Mouse (Mus musculus): ENCODE results near the gene Lyzl4. TPM values are rescaled to one million over a fixed set of nuclear protein-coding genes. Genes with fewer than 3 reads are reported as not detected.

Lyzl4 gene
- not detected in 2 replicates for polyA plus RNA-seq (2016; fragmentation: Nextera tagmentation; extraction: Ambion mirVana)

DNA sequence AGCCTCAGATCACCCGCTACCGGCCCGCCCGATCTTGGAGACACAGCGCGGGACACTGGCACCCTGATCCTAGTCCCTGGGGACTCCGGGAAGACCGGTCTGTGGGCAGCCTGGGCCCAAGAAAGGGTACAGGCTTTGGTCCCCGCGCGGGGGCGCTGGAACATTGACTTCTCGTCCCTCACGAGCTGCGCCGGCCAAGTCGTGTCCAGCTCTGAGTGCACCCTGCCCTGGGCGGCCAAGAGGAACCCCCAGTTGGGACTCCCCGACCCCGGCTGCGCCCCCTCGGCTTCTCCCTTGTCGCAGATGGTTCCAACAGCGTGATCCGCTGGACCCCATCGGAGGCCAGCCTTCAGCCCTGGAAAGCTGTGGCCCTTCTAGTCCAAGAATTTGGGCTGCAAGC lies at the start of gene Lyzl4:
Gene Lyzl4 (minus strand): TSS at position 96 of the 400 bp plus-strand sequence.
- no peaks in the 10 kb centered on the region for H3K36me3 ChIP-seq
- H3K27me3 ChIP-seq (ENCODE audit: insufficient read depth, poor library complexity, severe bottlenecking) = peaks cover 79% of the 10 kb centered on the region
- peaks cover 23% of the 10 kb centered on the region for H3K4me1 ChIP-seq (replicated peaks)
- peak within 1 kb of the TSS; percentile 78 for H3K27ac ChIP-seq
- H3K9me3 ChIP-seq = no peaks in the 10 kb centered on the region
- under 1% methylated on average over 26 of the region's 26 CpGs for WGBS
- peak within 1 kb of the TSS; percentile 62 for H3K4me3 ChIP-seq
- peak; percentile 81 for DNase-seq (ENCODE audit: low spot score)

DNA sequence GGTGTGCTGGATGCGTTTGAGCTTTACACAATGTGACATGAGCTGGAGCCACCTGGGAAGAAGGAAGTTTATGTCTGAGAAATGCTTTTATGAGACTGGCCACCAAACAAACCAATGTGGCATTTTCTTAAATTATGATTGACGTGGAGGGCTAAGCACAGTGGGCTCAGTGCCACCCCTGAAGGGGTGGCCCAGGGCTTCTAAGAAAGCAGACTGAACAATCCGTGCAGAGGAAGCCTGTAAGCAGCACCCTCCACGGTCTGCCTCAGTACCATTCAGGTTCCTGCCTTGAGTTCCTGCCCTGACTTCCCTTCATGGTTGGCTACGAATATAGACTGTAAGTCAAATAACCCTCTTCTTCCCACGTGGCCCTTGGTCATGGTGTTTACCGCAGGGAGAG lies 48.8 kb upstream of the Lyzl4 start:
- 90% methylated on average over 7 of the region's 7 CpGs for WGBS

DNA sequence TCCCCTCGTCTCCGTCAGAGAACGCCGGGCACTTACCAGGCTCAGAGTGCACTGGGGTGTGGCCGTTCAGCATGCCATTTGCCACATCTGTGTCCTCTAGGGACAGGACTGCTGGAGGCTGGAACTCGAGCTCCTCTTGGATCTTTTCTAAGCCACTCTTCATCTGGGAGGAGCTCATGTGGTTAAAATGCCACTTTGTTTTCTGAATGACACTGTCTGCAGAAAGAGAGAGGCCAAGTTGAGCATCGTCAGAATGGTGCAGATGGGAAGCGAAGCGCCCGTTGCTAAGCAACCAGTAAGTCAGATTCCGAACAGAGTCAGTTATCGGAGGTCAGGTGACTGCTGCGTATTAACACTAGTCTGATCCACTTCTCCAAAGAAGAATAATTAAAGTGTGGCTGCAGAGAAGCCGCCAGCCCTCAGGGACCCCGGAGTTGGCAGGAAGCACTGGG lies 48.3 kb upstream of the Lyzl4 start:
- peak overlapping the region; percentile 70 for H3K27ac ChIP-seq
- H3K4me1 ChIP-seq (replicated peaks) = peaks cover 14% of the 10 kb centered on the region
- DNase-seq (ENCODE audit: low spot score) = peak; percentile 24
- no peaks in the 10 kb centered on the region for H3K9me3 ChIP-seq
- 64% methylated on average over 15 of the region's 15 CpGs for WGBS
- no peaks in the 10 kb centered on the region for H3K27me3 ChIP-seq (ENCODE audit: insufficient read depth, poor library complexity, severe bottlenecking)
- H3K4me3 ChIP-seq = no peak overlapping the region
- H3K36me3 ChIP-seq = peaks cover 90% of the 10 kb centered on the region

More for the DNA sequence above, 48.8 kb upstream of the Lyzl4 start:
- Histone ChIP-seq H3K9me3 (no peaks in the 10 kb centered on the region), H3K36me3 (peaks cover 90% of the 10 kb centered on the region), H3K4me1 (replicated peaks) (peaks cover 14% of the 10 kb centered on the region), H3K27ac (peak overlapping the region; percentile 53; the same call in 1 of the 2 replicates), H3K4me3 (no peak overlapping the region), H3K27me3 (ENCODE audit: insufficient read depth, poor library complexity, severe bottlenecking) (no peaks in the 10 kb centered on the region)
- DNase-seq (ENCODE audit: low spot score) = no peak

DNA sequence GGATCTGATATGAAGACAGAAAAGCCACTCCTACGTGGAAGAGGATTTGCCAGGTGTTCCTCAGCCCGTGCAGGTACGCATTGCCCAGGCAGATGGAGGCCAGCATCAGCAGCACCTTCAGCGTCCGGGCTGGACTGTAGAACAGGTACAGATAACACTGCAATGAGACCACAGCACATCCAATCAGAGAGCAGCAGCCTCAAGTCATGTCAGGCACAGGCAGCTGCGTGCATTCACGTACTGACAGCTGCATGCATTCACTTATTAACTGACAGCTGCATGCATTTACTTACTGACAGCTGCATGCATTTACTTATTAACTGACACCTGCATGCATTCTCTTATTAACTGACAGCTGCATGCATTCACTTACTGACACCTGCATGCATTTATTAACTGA lies 42.8 kb upstream of the Lyzl4 start:
- WGBS = 81% methylated on average over 7 of the region's 7 CpGs
- peaks cover 2% of the 10 kb centered on the region for H3K4me1 ChIP-seq (replicated peaks)
- no peak overlapping the region for H3K4me3 ChIP-seq
- H3K27ac ChIP-seq = no peak overlapping the region
- H3K27me3 ChIP-seq (ENCODE audit: insufficient read depth, poor library complexity, severe bottlenecking) = no peaks in the 10 kb centered on the region
- no peak for DNase-seq (ENCODE audit: low spot score)
- peaks cover 80% of the 10 kb centered on the region for H3K36me3 ChIP-seq
- H3K9me3 ChIP-seq = no peaks in the 10 kb centered on the region

DNA sequence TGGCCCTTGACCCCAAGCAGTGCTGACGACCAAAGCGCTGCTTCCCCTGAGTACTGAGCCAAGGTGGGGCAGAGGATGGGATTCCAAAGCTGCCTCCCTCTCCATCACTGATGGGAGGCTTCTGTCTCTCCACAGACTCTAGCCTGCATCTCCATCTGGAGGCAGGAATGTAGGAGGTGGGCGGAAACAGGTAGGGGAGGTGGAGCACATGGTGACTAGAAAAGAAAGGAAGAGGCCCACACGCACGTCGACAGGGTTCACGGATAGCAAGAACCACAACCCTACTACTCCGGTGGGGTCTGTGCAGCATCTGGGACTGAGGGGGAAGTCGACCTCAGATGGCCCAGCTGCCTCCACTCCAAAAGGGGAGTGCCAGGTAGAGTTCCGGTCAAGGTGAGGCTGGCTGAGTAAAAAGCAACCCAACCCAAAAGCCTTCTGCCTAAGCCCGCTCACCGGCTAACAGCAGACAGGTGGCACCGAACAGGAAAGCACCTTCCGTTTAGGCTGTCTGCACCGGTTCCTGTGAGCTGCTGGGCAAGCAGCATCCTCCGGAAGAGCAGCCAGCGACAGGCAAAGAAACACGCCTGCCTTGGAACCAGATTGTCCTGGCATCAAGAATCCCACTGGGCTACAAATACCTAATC lies 40.3 kb upstream of the Lyzl4 start:
- peaks cover 56% of the 10 kb centered on the region for H3K36me3 ChIP-seq
- DNase-seq (ENCODE audit: low spot score) = no peak
- 78% methylated on average over 18 of the region's 18 CpGs for WGBS
- H3K4me1 ChIP-seq (replicated peaks) = no peaks in the 10 kb centered on the region
- H3K9me3 ChIP-seq = no peaks in the 10 kb centered on the region
- no peak overlapping the region for H3K27ac ChIP-seq
- no peak overlapping the region for H3K4me3 ChIP-seq
- H3K27me3 ChIP-seq (ENCODE audit: insufficient read depth, poor library complexity, severe bottlenecking) = no peaks in the 10 kb centered on the region

DNA sequence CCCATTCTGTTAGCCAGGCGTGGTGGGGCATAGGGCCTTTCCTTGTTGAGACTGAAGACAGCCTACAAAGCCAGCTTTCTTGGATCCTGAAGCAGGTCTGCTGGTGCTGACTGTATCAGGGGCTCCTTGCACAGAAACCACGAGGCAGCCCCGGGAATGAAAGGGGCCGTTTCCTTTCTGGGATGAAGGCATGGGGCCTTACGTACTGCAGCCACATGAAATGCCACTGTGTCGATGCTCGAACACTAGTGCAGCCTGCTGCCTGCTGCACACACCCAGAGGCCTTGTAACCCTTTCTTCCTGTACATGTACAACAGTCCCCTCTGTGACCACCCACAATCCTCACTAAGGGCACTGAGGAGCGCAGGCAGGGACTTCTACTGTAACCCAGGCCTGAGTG lies 39.3 kb upstream of the Lyzl4 start:
- no peaks in the 10 kb centered on the region for H3K27me3 ChIP-seq (ENCODE audit: insufficient read depth, poor library complexity, severe bottlenecking)
- H3K36me3 ChIP-seq = peaks cover 48% of the 10 kb centered on the region
- H3K27ac ChIP-seq = no peak overlapping the region
- no peak overlapping the region for H3K4me3 ChIP-seq
- 79% methylated on average over 8 of the region's 8 CpGs for whole genome bisulfite sequencing
- no peaks in the 10 kb centered on the region for H3K9me3 ChIP-seq
- 0 out of 2 replicates have a peak, but pooled peaks cover 2% of the 10 kb centered on the region for H3K4me1 ChIP-seq (replicated peaks)
- no peak for DNase-seq (ENCODE audit: low spot score)

DNA sequence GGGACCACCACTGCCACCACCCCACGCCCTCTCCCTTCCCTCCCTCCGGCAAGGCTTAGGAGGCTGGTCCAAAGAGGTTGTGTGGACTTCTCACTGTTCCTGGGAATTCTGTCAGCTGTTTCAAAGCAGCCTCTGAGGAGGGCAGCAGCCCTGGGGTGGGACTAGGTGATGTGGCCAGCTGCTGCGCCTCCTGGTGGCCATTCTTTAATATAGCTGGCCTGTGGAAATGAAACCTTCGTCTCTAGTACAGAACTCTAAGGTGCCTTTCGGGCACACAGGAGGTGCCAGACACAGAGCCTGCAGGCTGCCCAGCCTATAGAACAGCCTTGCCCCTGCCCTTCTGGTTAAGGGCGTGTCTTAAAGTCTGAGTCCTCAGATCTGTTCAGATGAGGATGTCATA lies 37.7 kb upstream of the Lyzl4 start:
- H3K36me3 ChIP-seq = peaks cover 35% of the 10 kb centered on the region
- no peak overlapping the region for H3K4me3 ChIP-seq
- WGBS = 26% methylated on average over 6 of the region's 6 CpGs
- H3K27me3 ChIP-seq (ENCODE audit: insufficient read depth, poor library complexity, severe bottlenecking) = no peaks in the 10 kb centered on the region
- no peaks in the 10 kb centered on the region for H3K9me3 ChIP-seq
- DNase-seq (ENCODE audit: low spot score) = peak; percentile 59
- 0 out of 2 replicates have a peak, but pooled peaks cover 5% of the 10 kb centered on the region for H3K4me1 ChIP-seq (replicated peaks)
- 0 out of 2 replicates have a peak overlapping the region, but pooled peaks have one; percentile 41 for H3K27ac ChIP-seq

DNA sequence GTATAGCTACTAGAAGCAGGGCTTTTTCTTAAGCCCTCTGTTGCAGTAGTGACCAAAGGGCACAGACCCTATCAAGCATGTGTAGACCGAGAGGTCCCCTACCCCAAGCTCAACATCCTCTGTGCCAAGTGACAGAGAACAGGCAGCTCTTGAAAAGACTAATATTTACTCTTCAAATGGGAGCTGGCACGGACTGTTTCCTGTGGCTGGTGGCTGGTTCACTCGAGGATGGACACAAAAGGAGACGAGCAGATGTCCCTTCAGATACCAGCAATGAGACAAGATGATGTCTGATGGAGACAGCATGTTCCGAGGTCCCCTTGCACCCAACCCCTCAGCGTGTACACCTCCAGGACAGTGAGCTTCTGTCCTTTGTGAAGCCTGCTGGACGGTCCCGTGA lies 35.6 kb upstream of the Lyzl4 start:
- H3K4me3 ChIP-seq = no peak overlapping the region
- no peaks in the 10 kb centered on the region for H3K27me3 ChIP-seq (ENCODE audit: insufficient read depth, poor library complexity, severe bottlenecking)
- H3K9me3 ChIP-seq = no peaks in the 10 kb centered on the region
- WGBS = 86% methylated on average over 8 of the region's 8 CpGs
- peaks cover 8% of the 10 kb centered on the region for H3K4me1 ChIP-seq (replicated peaks)
- DNase-seq (ENCODE audit: low spot score) = no peak
- no peak overlapping the region; the same call in 1 of the 2 replicates for H3K27ac ChIP-seq
- peaks cover 14% of the 10 kb centered on the region for H3K36me3 ChIP-seq

DNA sequence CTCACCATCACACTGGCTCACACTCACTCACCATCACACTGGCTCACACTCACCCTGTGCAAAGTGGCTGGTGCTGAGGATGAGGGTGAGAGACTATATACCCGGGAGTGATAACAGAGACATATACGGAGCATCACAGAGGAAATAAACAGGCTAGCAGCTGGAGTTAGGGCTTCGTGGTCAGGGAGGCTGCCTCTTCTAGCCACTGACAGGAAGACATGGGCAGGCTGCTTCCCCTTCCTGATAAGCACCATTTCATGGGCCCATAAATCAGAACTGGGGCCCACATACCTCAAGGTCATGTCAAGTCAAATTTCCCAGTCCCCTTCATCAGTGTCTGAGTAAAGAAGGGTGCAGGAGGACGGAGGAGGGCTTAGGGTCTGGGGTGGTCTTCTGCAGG lies 35.2 kb upstream of the Lyzl4 start:
- DNase-seq (ENCODE audit: low spot score) = no peak
- Histone ChIP-seq H3K9me3 (no peaks in the 10 kb centered on the region), H3K27ac (no peak overlapping the region), H3K4me1 (replicated peaks) (peaks cover 12% of the 10 kb centered on the region), H3K4me3 (no peak overlapping the region), H3K27me3 (ENCODE audit: insufficient read depth, poor library complexity, severe bottlenecking) (no peaks in the 10 kb centered on the region), H3K36me3 (peaks cover 10% of the 10 kb centered on the region)
- WGBS = 83% methylated on average over 4 of the region's 4 CpGs

DNA sequence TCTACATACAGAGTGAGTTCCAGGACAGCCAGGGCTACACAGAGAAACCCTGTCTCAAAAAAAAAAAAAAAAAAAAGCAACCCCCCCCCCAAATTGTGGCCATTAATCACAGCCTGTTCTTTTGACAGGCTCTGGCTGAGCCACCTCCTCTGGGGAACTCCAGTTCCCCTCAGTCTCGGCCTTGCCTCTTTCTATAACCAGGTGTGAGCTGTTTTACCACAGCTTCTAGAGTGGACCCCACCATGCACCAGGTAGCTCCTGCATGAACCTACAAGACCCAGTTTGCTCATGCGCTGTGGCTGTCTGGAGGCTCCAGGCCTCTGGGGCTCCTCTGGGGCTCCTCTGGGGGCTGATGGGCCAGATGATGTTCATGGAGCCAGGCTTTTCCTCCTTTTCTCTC lies 33.7 kb upstream of the Lyzl4 start:
- no peaks in the 10 kb centered on the region for H3K36me3 ChIP-seq
- H3K9me3 ChIP-seq = no peaks in the 10 kb centered on the region
- 92% methylated on average over 2 of the region's 2 CpGs for WGBS
- peaks cover 6% of the 10 kb centered on the region; the same call in 1 of the 2 replicates for H3K27me3 ChIP-seq (ENCODE audit: insufficient read depth, poor library complexity, severe bottlenecking)
- no peak overlapping the region for H3K27ac ChIP-seq
- H3K4me1 ChIP-seq (replicated peaks) = peaks cover 27% of the 10 kb centered on the region
- no peak overlapping the region for H3K4me3 ChIP-seq
- DNase-seq (ENCODE audit: low spot score) = no peak

DNA sequence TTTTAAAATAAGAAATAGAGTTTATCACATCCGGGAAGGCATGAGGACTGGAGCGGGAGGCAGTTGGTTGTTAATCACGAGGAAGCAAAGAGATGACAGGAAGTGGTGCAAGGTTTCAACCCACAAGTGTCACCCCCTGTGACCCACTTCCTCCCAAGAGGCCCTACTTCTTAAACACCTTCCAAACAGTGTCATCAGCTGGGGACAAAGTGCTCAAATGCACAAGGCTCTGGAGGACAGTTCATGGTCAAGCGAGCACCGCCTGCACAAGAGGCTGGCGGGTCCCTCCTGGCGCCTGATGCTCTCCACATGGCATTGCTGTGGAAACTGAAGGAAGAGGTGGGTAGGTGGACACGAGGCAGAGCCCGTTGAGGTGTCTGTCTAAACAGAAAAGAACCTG lies 33.1 kb upstream of the Lyzl4 start:
- no peak for DNase-seq (ENCODE audit: low spot score)
- no peak overlapping the region for H3K27ac ChIP-seq

DNA sequence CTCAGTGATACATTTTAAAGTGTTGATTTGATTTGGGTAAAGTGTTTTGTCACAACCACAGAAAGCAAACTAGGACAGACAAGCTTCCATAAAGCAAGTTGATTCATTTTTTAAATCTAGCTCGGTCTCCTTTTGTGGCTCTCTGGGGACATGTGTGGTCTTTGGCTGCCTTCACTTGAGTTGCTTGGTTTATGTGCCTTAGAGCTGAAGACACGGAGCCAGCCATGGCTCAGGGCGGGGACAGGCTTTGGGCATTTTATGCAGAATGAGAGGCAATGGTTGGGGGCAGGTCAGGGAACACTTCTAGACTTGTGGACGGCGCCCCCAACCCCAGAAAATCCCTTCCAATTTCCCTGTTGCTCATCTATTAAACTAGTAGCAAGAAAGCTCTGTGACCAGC lies 31.8 kb upstream of the Lyzl4 start:
- DNase-seq (ENCODE audit: low spot score) = no peak
- WGBS = 92% methylated on average over 5 of the region's 5 CpGs
- Histone ChIP-seq H3K4me1 (replicated peaks) (peaks cover 46% of the 10 kb centered on the region), H3K9me3 (no peaks in the 10 kb centered on the region), H3K27me3 (ENCODE audit: insufficient read depth, poor library complexity, severe bottlenecking) (peaks cover 25% of the 10 kb centered on the region), H3K4me3 (no peak overlapping the region), H3K27ac (no peak overlapping the region), H3K36me3 (no peaks in the 10 kb centered on the region)

More for the DNA sequence above, 33.1 kb upstream of the Lyzl4 start:
- 86% methylated on average over 9 of the region's 9 CpGs for WGBS
- Histone ChIP-seq H3K9me3 (no peaks in the 10 kb centered on the region), H3K4me1 (replicated peaks) (peaks cover 33% of the 10 kb centered on the region), H3K27me3 (ENCODE audit: insufficient read depth, poor library complexity, severe bottlenecking) (peaks cover 12% of the 10 kb centered on the region), H3K4me3 (no peak overlapping the region), H3K36me3 (no peaks in the 10 kb centered on the region)

DNA sequence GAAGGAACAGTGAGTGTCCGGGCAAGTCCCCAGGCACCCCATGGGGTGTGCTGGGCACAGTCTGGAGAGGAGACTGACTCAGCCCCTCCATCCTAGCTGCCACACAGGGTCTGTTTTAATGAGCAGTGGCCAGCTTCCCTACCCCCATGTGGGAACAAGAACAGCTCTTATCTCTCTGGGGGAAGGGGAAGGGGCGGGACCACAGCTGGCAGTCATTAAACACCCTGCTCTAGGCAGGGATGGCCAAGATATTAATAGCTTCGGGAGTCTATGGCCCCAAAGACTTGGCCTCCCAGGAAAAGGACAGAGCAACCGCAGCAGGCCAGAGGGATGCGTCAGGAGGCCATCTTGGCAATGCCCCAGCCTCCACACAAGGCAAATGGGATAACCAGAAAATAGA lies 30.4 kb upstream of the Lyzl4 start:
- H3K27me3 ChIP-seq (ENCODE audit: insufficient read depth, poor library complexity, severe bottlenecking) = peaks cover 38% of the 10 kb centered on the region
- no peaks in the 10 kb centered on the region for H3K36me3 ChIP-seq
- H3K27ac ChIP-seq = peak overlapping the region; percentile 6; the same call in 1 of the 2 replicates
- peaks cover 58% of the 10 kb centered on the region for H3K4me1 ChIP-seq (replicated peaks)
- no peak overlapping the region for H3K4me3 ChIP-seq
- DNase-seq (ENCODE audit: low spot score) = no peak
- WGBS = 71% methylated on average over 5 of the region's 5 CpGs
- H3K9me3 ChIP-seq = no peaks in the 10 kb centered on the region
